Mouse (Mus musculus): ENCODE measurements around the gene Slamf6.

GRCm38 (mm10) chr1:171924900-171925299 lies 7.6 kb downstream of the Slamf6 start:
- no peak for TF ChIP-seq POLR2A (IDR thresholded peaks at IDR 0.05; ENCODE audit: low read depth, low read length)
- TF ChIP-seq CTCF (IDR thresholded peaks at IDR 0.05; ENCODE audit: borderline replicate concordance, insufficient read depth, low read length) = no peak
